Mouse (Mus musculus) stomach, embryonic 14.5 days (tissue): ENCODE measurements around the gene Ube2v1. TPM values are rescaled to one million over a fixed set of nuclear protein-coding genes. Genes with fewer than 3 reads are reported as not detected.
A peak's percentile ranks its signal among the peaks of the same experiment; 100 is the strongest.

Source experiments
- ATAC-seq: fragments of 200-750 bp; cut with Nextera tagmentation; 2 replicates; pipeline ENCODE4 v1.8.0; 2017; ENCODE audit warnings: low read depth, moderate TSS enrichment; ENCODE audit not compliant: insufficient number of reproducible peaks, insufficient read depth, low FRiP score
- H3K27ac ChIP-seq: fragments of 300-500 bp; sonication (generic); 2 replicates; pipeline ENCODE4 v1.5.1; 2014; ENCODE audit warnings: mild to moderate bottlenecking, low read length, moderate library complexity, mixed read lengths
- H3K27me3 ChIP-seq: fragments of 300-500 bp; sonication (generic); 2 replicates; pipeline ENCODE4 v1.6.1; 2014; ENCODE audit warnings: low read length, control low read depth, mixed read lengths; ENCODE audit not compliant: control insufficient read depth, insufficient read depth
- H3K36me3 ChIP-seq: fragments of 300-500 bp; sonication (generic); 2 replicates; pipeline ENCODE4 v1.6.1; 2014; ENCODE audit warnings: mild to moderate bottlenecking, control low read depth, low read length, moderate library complexity, mixed read lengths; ENCODE audit not compliant: control insufficient read depth, insufficient read depth
- H3K4me1 ChIP-seq: fragments of 300-500 bp; sonication (generic); 2 replicates; pipeline ENCODE4 v1.6.1; 2014; ENCODE audit warnings: low read length, control low read depth, mixed read lengths; ENCODE audit not compliant: control insufficient read depth, insufficient read depth
- H3K4me2 ChIP-seq: fragments of 300-500 bp; sonication (generic); replicated peaks from 2 replicates; pipeline ENCODE4 v1.6.1; 2014; ENCODE audit warnings: low read depth, low read length, control low read depth
- H3K4me3 ChIP-seq: fragments of 300-500 bp; sonication (generic); 2 replicates; pipeline ENCODE4 v1.5.1; 2014; ENCODE audit warnings: low read depth, low read length, control low read depth
- H3K9ac ChIP-seq: fragments of 300-500 bp; sonication (generic); replicated peaks from 2 replicates; pipeline ENCODE4 v1.6.1; 2014; ENCODE audit warnings: low read depth, mild to moderate bottlenecking, control low read depth, low read length, moderate library complexity, mixed read lengths
- H3K9me3 ChIP-seq: fragments of 300-500 bp; sonication (generic); 2 replicates; pipeline ENCODE4 v1.6.1; 2016; ENCODE audit warnings: low read depth, low read length, control low read depth; ENCODE audit not compliant: control insufficient read depth
- WGBS: fragments of 180-500 bp; shearing (Covaris S2); extraction: QIAGEN DNeasy Blood & Tissue Kit; methylation state at CpG from one replicate; pipeline ENCODE4 v1.1.7; 2014; 5-methylcytosine and 5-hydroxymethylcytosine counted together
- polyA plus RNA-seq: library from polyadenylated mRNA; unstranded; fragments of >200 nt; fragmentation: Nextera tagmentation; extraction: Ambion mirVana; gene quantifications from 2 replicates; pipeline ENCODE4 v1.2.1, GENCODE M21; 2014

Gene Ube2v1
- polyA plus RNA-seq, 1 experiment from 2014 or later: 252 TPM

DNA sequence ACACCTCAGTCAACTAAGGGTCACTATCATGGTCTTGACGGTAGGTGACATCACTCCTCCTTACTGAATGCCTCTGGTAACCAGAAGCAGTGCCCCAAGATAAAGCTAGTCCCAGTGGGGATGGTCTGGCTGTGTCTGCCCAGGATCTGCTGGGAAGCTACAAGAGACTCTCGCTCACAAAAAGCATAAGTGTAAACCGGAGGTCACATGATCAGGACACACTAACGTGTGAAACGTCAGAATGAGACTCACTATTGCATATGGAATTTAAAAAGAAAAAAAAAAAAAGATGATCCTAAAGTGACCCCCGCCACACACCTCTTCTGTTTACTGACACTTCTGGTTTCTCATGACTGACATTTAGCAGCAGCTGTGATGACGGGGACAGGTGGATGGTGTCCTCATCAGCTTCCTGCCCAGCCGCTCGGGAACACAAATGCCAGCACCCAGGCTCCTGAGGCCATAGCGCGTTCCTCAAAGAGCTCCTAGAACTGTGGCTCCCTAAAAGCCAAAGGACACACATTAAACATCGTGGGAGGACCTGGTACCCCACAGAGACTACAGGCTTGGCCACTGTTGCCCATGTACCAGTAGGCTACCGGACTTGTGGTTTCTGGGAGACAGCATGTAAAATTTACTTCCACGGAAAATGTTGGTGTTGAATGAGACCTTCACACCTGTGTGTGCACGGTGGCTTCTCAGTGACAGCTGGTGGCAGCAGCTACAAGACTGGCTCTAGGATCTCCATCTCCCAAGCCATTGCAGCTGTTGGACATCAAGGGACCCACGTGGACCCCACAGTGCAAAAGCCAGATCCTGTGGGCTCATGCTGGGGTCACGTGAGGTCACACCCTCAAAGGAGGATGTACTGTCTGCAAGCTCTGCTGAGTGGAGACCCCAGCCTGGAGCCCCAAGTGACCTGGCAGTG lies 25.8 kb downstream of the Ube2v1 start:
- H3K36me3 ChIP-seq: peaks cover 16% of the 10 kb centered on the region; the same call in 1 of the 2 replicates
- no peak overlapping the region for H3K4me3 ChIP-seq
- WGBS: 66% methylated on average over 17 of the region's 17 CpGs
- H3K4me1 ChIP-seq: peaks cover 4% of the 10 kb centered on the region; the same call in 1 of the 2 replicates
- no peak overlapping the region for H3K9ac ChIP-seq
- ATAC-seq: no peak
- no peak overlapping the region for H3K4me2 ChIP-seq
- H3K27me3 ChIP-seq: no peaks in the 10 kb centered on the region
- H3K27ac ChIP-seq: no peak overlapping the region
- no peaks in the 10 kb centered on the region for H3K9me3 ChIP-seq

DNA sequence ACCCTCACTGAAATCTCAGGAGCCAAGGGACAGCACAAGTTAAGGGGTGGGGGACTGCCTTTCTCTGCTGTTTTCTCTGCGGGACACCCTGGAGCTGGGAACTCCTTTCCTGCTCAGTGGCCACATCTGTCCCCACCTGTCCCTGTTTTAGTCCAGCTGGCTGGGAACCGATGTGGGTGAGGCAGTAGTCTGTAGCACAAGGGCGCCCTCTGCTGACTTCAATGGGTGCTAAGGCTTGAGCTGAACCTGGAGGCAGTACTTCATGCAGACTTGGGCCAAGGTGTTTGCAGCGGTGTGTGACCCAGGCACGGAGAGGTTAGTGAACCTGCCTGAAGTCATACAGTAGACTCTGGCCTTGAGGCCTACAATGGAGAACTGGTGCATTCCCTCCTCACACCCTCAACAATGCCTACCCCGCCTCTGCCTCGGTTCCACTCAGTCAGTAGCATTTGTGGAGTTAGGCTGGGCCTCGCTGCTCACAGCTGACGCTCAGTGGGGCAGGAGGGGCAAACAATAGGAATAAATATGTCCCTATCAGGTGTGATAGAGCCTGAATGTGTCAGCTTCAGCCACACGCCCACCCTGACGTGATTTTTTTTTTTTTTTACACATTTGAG lies 26.6 kb downstream of the Ube2v1 start:
- H3K9ac ChIP-seq: no peak overlapping the region
- peak; percentile 75; the same call in 1 of the 2 replicates for ATAC-seq
- H3K9me3 ChIP-seq: no peaks in the 10 kb centered on the region
- no peak overlapping the region for H3K4me3 ChIP-seq
- no peak overlapping the region for H3K27ac ChIP-seq
- peaks cover 12% of the 10 kb centered on the region; the same call in 1 of the 2 replicates for H3K36me3 ChIP-seq
- peaks cover 7% of the 10 kb centered on the region; the same call in 1 of the 2 replicates for H3K4me1 ChIP-seq
- H3K27me3 ChIP-seq: no peaks in the 10 kb centered on the region
- 25% methylated on average over 11 of the region's 11 CpGs for WGBS
- no peak overlapping the region for H3K4me2 ChIP-seq

DNA sequence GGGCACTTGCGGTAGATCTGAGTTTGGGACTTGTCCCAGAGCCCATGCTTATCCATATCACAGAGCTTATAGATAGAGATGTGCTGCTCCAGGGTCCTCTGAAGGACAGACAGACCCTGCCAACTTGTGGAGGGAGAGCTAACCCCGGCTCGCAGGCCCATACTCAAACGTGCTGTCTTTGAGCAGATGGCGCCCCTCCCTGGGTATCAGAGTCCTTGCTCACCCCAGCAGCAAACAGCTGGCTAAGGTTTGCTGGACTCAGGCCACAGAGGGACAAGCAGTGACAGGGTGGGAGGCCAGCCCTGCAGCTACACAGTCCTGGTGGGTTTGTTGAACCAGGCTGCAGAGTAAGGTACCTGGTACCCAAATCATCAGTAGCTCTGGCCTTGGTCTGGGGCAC lies 28.9 kb downstream of the Ube2v1 start:
- Histone ChIP-seq H3K4me2 (no peak overlapping the region), H3K4me3 (no peak overlapping the region), H3K27me3 (no peaks in the 10 kb centered on the region), H3K4me1 (peaks cover 23% of the 10 kb centered on the region; the same call in 1 of the 2 replicates), H3K36me3 (no peaks in the 10 kb centered on the region), H3K27ac (no peak overlapping the region), H3K9ac (no peak overlapping the region), H3K9me3 (no peaks in the 10 kb centered on the region)
- no peak for ATAC-seq
- WGBS: 45% methylated on average over 5 of the region's 5 CpGs

DNA sequence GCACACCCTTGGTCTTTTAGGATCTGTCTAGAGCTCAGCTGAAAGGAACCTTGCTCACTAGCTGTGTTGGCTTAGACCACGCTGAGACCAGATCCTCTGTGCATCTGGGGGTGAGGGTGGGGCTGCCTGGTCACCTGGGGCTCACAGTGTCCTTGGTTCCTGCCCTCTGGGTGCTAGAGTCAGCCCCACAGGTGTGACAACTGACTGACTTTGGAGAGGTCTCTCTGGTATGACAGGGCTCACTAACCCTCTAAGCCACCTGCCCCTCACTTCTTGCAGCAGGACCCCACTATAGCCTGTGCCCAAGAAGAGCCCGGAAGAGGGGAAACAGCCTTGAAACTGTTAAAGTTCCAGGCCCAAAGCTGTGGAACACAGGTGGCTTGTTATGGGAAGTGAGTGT lies 29.5 kb downstream of the Ube2v1 start:
- Histone ChIP-seq H3K4me2 (no peak overlapping the region), H3K4me1 (peaks cover 30% of the 10 kb centered on the region; the same call in 1 of the 2 replicates), H3K9me3 (no peaks in the 10 kb centered on the region), H3K9ac (no peak overlapping the region), H3K27ac (no peak overlapping the region), H3K36me3 (no peaks in the 10 kb centered on the region), H3K27me3 (no peaks in the 10 kb centered on the region), H3K4me3 (no peak overlapping the region)
- ATAC-seq: no peak
- WGBS: 70% methylated on average over 2 of the region's 2 CpGs

DNA sequence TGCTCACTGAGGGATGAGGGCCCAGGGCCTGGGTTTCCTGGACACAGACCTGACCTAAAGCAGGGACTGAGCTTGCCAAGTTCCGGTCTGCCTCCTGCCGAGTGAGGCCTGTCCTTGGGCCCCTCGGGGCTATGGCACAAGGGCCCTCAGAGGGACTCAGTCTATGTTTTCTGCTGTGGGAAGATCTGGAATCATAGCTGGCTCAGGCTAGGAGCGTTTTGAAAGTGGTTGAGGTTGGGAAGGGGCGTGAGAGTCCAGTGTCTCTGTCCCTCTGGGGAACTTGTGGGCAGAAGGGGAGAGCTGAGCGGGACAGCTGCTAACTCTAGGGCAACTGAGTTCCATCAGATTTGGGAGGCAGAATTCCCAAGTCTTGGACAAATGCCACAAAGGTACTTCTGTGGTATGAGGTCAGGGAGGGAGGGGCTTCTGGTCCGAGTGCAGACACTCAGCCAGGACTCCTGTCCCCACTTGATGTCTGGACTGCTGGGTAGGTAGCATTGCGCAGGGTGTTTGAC lies 31.4 kb downstream of the Ube2v1 start:
- Histone ChIP-seq H3K4me2 (no peak overlapping the region), H3K27me3 (no peaks in the 10 kb centered on the region), H3K36me3 (no peaks in the 10 kb centered on the region), H3K27ac (no peak overlapping the region), H3K4me3 (no peak overlapping the region), H3K4me1 (peaks cover 46% of the 10 kb centered on the region), H3K9ac (no peak overlapping the region), H3K9me3 (no peaks in the 10 kb centered on the region)
- no peak for ATAC-seq
- 68% methylated on average over 8 of the region's 8 CpGs for whole genome bisulfite sequencing

DNA sequence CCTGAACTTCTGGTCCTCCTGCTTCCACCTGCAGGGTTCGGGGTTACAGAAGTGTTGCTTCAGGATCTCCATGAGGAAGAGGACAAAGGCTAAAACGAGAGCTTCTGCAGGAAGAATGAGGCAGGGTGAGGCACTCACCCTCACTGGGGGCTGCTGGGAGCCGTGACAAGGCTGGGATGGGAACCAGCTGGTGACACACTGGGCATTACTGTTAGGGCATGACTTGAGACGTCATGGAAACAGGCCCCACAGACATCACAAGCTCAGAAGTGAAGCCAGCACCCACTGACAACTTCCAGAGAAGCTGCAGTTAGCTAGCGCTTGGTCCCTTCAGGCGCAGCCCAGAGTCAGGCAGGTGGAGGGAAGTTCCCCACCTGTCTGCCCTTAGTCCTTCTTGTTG lies 32.0 kb downstream of the Ube2v1 start:
- H3K36me3 ChIP-seq: no peaks in the 10 kb centered on the region
- no peak for ATAC-seq
- H3K4me1 ChIP-seq: peaks cover 50% of the 10 kb centered on the region
- WGBS: 60% methylated on average over 6 of the region's 6 CpGs
- no peak overlapping the region for H3K4me2 ChIP-seq
- H3K4me3 ChIP-seq: no peak overlapping the region
- H3K27ac ChIP-seq: no peak overlapping the region
- no peaks in the 10 kb centered on the region for H3K27me3 ChIP-seq
- H3K9ac ChIP-seq: no peak overlapping the region
- H3K9me3 ChIP-seq: no peaks in the 10 kb centered on the region

DNA sequence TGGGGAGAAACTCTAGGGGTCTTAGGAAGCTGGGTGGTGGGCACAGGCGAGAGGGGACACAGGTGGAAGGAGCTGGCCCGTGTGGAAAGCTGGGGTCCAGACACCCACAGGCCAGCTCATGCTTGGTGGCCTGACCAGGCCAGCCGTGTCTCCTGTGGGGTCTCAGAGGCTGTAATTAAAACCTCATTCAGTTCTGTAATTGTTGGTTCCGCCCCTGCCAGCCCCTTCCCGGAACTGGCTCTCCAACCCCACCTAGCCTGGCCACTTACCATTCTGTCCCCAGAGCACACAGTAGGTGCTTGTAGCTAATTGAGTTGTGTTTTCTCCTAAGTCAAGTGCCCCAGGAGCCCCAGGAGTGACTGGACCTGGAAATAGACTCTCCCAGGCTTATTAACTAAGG lies 32.7 kb downstream of the Ube2v1 start:
- Histone ChIP-seq H3K9me3 (no peaks in the 10 kb centered on the region), H3K27ac (no peak overlapping the region), H3K4me3 (no peak overlapping the region), H3K9ac (no peak overlapping the region), H3K36me3 (no peaks in the 10 kb centered on the region), H3K4me1 (peaks cover 54% of the 10 kb centered on the region), H3K27me3 (no peaks in the 10 kb centered on the region), H3K4me2 (no peak overlapping the region)
- WGBS: 83% methylated on average over 5 of the region's 5 CpGs
- ATAC-seq: no peak

DNA sequence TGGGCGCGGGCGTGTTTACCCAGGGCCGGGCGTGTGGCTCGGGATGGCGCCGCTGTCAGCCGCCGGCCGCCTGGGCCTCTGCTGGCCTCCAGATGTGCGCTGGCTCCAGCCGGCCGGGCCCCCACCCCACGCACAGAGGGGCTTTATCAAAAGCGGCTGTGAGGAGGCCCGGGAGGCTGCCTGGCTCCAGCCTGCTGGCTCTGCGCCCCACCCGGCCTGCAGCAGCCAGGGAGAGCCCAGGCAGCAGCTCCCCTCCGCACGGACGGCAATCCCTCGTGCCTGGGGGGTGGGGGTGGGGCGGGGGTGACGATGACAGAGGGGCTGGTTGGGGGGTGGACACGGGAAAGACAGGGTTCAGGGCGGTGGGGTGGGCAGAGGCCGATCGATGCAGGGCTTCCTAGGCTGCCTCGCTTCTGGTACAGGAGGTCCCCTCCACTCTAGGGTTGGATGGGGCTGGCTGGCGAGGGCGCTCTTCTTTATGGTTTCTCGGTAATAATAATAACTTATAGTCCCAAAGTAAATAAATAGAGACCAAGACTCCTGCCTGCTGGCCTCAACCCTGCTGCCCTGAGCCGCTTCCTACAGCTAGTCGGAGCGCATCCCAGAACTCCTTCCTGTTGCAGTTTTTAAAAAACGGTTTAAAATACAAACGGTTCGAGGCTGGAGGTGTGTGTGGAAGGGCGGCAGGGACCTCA lies 34.3 kb downstream of the Ube2v1 start:
- Histone ChIP-seq H3K36me3 (no peaks in the 10 kb centered on the region), H3K4me1 (peaks cover 64% of the 10 kb centered on the region), H3K4me2 (peak overlapping the region; percentile 47), H3K4me3 (0 out of 2 replicates have a peak overlapping the region, but pooled peaks have one; percentile 7), H3K9ac (0 out of 2 replicates have a peak overlapping the region, but pooled peaks have one; percentile 19), H3K9me3 (no peaks in the 10 kb centered on the region), H3K27ac (peak overlapping the region; percentile 86), H3K27me3 (no peaks in the 10 kb centered on the region)
- 13% methylated on average over 39 of the region's 40 CpGs for WGBS
- ATAC-seq: peak; percentile 80
